Mouse (Mus musculus) gastrocnemius, postnatal 25 days (tissue): ENCODE results near the gene Prm1. TPM values are rescaled to one million over a fixed set of nuclear protein-coding genes. Genes with fewer than 3 reads are reported as not detected.
"Not testable (repeated sequence)": the region's sequence is repeated elsewhere in the genome, so short reads cannot be mapped to it uniquely, and the experiment has no call there.

Experiments
- DNase-seq: peaks from one replicate; pipeline ENCODE4 v3.0.0; 2022
- long read RNA-seq, 2 experiments: library from polyadenylated mRNA; stranded (forward); transcript quantifications; one replicate each; pipeline ENCODE4 v2.0.0; 2021
- total RNA-seq, 2 experiments: library from RNA; stranded (reverse); gene quantifications; 1 replicate in 1 of 2; 2 replicates in 1 of 2; pipeline ENCODE4 v1.2.3; 2021

Gene Prm1
- not detected for total RNA-seq
- long read RNA-seq, experiment 1, partial matches to known transcripts: 0 of 3 reads
- long read RNA-seq, experiment 1, other reads (novel, unspliced or antisense): 3 of 3 reads
- long read RNA-seq, experiment 2, partial matches to known transcripts: 0 of 1 reads
- long read RNA-seq, experiment 2, other reads (novel, unspliced or antisense): 1 of 1 reads

- no peak for DNase-seq
Measured at GRCm38 (mm10) chr16:10805789-10806527, at the start of gene Prm1. TSS of gene Prm1 (minus strand) at chr16:10805839.

- not testable (repeated sequence) for DNase-seq
Measured at GRCm38 (mm10) chr16:10852216-10852615, 46.6 kb upstream of the Prm1 start.

DNA sequence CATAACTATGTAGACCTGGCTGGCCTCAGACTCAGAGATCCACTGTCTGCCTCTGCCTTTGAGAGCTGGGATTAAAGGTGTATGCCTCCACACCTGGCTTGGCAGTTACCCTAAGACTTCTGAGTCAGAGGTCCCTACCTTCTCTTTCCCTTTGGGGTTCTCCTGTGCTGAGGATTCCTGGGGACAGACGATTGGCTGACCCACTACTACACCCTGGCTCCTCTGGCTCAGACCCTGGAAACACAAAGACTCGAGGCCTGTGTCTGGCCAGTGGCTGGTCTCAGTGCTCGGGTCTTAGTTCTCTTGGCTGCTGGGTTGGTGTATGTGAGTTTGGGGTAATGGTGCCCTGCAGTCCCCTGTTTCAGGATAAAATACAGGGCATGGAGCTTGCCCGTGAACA, 45.3 kb upstream of the Prm1 start:
- no peak for DNase-seq

GRCm38 (mm10) chr16:10849965-10850861, 44.6 kb upstream of the Prm1 start:
- peak; percentile 77 for DNase-seq

DNA sequence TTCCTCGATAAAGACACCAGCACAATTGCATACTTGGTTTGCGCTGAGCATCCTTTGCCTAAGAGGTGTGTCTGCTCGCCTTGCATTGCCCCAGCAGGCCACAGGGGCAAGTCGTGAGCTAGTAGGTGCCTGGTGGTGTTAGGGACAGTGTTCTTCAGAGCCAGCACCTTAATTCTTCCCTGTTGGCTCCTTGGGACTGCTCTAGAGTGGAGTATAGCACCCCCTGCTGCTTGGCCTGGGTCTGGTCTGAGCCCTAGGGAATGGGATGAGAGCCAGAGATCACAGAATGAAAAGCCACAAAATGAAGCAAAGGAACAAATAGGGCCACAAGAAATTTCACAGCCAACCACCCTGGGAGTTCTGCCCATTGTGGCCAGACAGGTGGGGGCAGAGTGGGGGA, 40.9 kb upstream of the Prm1 start:
- peak; percentile 65 for DNase-seq

- no peak for DNase-seq
Measured at GRCm38 (mm10) chr16:10845952-10846351, 40.3 kb upstream of the Prm1 start.

DNA sequence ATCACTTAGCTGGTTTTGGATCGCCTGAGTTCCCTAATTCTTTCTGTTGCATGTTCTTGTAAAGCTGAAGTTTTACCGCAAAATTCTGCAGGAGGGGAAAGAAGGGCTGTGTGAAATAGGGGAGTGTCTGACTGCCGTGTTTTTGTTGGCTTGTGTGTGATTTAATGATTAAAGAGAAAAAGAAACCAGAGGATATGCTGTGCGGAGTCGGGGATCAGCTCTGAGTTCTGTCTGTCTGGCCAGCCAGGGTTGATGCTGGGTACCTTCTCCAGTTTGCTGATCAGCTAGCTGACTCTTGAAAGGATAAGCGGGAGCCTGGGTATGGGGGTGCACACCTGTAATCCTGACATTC, 38.7 kb upstream of the Prm1 start:
- no peak for DNase-seq

DNA sequence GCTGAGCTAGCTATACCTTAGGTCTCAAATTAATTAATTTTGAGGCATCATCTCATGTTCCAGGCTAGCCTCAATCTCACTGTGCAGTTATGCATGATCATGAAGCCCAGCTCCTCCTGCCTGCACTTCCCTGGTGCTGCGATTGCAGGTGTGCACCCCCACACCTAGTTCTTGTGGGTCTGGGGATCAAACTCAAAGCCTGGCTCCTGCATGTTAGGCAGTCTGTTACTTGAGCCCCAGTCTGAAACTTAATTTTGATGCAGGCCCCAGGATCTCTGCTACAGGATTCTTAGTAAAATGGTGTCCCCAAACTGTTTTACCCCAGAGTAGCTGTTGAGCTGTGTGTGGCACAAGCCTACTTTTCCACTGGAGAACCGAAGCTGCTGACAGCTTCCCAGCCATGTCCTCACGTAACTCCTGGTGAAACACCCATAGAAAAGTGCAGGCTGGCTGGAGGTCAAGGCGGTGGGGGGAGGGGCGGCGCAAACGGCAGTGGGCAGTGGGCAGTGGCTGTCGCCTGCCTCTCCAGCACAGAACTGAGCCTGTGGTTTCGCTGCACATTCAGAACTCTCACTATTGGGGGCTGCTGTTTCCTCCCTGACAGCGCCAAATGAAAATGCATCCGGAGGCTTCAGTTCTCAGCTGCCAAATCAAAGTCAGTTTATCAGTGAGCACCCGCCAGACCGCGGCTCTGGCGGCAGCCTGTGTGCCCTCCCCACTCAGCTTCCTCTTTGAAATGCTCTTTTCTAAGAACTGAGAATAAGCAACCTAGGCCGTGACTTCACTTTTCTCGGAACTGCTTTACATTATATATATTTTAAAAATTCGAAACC, 38.1 kb upstream of the Prm1 start:
- DNase-seq: no peak

DNA sequence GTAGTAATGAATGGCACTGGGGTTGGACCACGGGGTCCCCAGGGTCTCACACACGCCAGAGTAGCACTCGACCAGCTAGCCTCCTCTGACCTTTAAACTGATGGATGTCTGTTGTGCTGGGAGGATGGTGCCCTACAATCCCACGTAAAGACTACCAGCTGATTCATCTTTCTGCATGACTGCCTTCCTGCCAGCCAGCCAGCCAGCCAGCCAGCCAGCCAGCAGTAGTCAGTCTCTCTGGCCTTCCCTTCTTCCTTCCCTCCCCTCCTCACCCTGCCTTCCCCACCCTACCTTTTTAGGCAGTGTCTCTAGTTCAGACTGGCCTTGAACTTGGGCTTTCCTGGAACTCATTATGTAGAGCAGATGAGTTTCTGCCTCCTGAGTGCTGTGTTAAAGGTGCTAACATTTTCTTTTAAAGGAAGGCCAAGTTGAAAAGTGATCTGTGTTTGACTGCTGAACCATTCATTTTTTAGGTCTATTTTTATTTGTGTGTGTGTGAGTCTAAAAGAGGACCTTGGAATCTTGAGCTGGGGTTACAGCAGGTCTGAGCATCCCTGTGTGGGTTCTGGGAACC, 36.7 kb upstream of the Prm1 start:
- DNase-seq: peak; percentile 55

GRCm38 (mm10) chr16:10840018-10840417, 34.4 kb upstream of the Prm1 start:
- no peak for DNase-seq

- no peak for DNase-seq
Measured at GRCm38 (mm10) chr16:10838487-10839245, 33.0 kb upstream of the Prm1 start.

GRCm38 (mm10) chr16:10837903-10838302, 32.3 kb upstream of the Prm1 start:
- DNase-seq: no peak

DNA sequence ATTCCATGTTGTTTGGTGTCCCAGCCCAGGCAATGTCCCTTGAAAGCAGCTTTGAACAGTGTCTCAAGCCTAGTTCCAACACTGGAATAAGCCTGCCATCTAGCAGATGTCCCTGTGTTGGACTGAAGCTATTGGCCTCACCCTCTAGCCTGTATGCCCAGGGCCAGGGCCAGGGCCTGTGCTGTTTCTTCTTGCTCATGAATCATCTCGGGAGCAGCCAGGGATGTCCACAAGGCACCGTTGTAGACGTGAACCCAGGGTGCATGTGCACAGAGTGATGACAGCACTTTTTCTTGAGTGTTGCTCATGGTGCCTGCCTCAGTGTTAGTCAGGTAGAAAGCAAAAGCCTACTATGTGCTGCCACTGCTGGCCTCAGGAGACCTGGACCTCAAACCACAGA, 31.6 kb upstream of the Prm1 start:
- no peak for DNase-seq

- DNase-seq: no peak
Measured at GRCm38 (mm10) chr16:10836388-10836787, 30.7 kb upstream of the Prm1 start.

DNA sequence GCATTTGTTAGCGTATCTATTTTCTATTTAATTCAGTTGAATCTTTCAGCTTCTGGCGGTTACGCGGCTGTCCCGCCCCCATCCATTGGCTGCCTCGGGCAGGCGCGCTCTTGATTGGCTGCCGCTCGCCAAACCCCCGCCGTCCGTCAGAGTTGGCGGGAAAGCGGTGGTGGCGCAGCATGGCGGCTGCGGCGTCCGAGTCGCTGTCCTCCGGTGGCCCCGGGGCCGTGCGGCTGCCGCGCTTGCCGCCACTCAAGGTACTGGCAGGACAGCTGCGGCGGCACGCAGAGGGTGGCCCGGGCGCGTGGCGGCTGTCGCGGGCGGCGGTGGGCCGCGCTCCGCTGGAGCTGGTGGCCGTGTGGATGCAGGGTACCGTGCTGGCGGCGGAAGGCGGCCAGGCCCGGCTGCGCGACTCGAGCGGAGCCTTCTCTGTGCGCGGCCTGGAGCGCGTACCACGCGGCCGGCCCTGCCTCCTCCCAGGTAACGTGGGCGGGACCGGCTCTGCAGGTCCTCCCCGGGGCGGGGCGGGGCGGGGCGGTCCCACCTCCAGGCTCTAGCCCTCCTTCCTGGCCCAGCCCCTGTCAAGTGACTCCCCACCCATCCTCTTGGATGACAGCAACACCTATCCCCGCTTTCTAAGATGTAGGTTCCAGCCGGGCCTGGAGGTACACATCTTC, 29.4 kb upstream of the Prm1 start, which contains the start of gene Rmi2:
Rmi2 (plus strand) TSS at position 149 of the 677 bp plus-strand sequence.
- DNase-seq: peak; percentile 87

DNA sequence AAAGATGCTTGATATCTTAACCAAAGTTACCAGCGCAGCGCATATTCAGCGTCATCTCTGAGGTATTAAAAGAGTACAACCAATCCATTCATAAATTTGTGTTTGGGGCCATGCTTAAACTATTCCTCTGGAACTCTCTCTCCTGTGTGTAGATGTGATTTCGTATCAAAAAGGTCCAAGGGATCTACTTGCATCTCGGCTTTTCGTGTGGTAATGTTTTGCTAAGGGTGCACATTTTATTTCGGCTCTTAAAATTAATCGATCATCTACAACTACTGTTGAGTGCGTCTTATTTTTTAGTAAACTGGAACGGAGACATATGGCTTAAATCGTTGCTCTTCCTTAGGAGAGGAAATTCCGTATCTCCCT, 28.9 kb upstream of the Prm1 start:
- no peak for DNase-seq

GRCm38 (mm10) chr16:10828461-10828805, 22.8 kb upstream of the Prm1 start:
- no peak for DNase-seq

DNA sequence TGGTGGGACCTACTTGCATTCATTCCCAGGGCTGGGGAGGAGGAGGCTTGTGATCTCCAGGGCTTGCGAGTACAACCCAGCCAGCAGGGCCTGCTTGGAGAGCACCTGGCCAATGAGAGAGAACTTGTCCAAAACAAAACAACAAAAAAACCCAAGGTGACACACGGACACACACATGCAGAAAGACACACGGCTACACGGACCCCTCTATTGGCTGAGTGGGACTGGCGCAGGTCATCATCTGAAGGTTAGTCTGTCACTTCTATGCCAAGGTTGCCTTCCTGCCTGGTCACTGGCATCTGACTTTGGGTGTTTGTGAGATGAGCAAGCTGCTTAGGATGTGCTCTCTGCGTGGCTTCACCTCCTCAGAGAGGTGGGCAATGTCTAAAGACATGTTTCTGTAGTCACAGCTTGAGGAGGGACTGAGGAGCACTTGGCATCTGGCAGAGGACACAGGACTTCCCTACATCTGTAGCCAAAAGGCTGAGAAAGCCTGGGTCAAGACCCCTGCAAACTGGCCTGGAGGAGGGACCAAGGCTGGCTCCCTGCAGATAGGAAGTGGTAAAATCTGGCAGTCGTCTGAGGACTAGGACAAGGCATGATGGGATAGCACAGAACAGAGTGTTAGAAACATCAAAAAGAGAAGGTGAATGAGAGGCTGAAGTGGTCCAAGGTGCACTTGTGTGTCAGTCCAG, 22.3 kb upstream of the Prm1 start:
- DNase-seq: no peak

DNA sequence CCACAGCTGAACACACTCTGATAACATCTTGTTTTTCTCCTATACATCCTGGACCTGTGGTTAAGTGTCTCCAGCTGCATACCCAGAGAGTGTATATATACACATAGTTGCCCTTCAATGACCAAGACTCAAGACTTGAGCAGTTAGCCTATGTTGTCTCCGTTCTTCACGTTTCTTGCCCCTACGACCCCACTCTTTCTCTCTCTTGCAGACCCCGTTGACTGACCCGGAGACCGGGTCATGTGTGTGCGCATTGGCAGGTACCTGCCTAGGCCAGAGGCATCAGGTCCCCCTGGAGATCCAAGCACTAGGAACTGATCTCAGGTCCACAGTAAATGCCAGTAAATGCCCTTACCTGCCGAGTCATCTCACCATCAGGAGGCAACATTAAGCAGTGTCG, 21.6 kb upstream of the Prm1 start:
- DNase-seq: no peak

- no peak for DNase-seq
Measured at GRCm38 (mm10) chr16:10825840-10826239, 20.2 kb upstream of the Prm1 start.
